Mouse (Mus musculus) testis, postnatal 10 days (tissue): Measurements from ENCODE around the gene Krtap1-3.

Source experiments
- DNase-seq: peaks from one replicate; pipeline ENCODE4 v3.0.0; 2021; ENCODE audit warnings: low spot score

Gene Krtap1-3

GRCm38 (mm10) chr11:99557976-99558745 is 33.0 kb downstream of the Krtap1-3 start:
- DNase-seq, result no peak

GRCm38 (mm10) chr11:99556753-99557152 is 34.4 kb downstream of the Krtap1-3 start, which contains the start of gene Krtap3-2:
Krtap3-2 (minus strand) TSS chr11:99556853.
- no peak for DNase-seq

GRCm38 (mm10) chr11:99556195-99556594 is 34.9 kb downstream of the Krtap1-3 start:
- DNase-seq, result no peak

- no peak for DNase-seq
Measured at GRCm38 (mm10) chr11:99550765-99551164, 40.4 kb downstream of the Krtap1-3 start, which contains the start of gene Krtap3-3. Krtap3-3 (minus strand) TSS chr11:99550865.

- DNase-seq, result no peak
Measured at GRCm38 (mm10) chr11:99547892-99548291, 43.2 kb downstream of the Krtap1-3 start.
